Mouse (Mus musculus) neural tube, embryonic 15.5 days (tissue): Measurements from ENCODE around the gene Calm1. TPM values are rescaled to one million over a fixed set of nuclear protein-coding genes. Genes with fewer than 3 reads are reported as not detected.
"Not testable (repeated sequence)": the region's sequence is repeated elsewhere in the genome, so short reads cannot be mapped to it uniquely, and the experiment has no call there.

ENCODE experiments used
- ATAC-seq: fragments of 200-750 bp; cut with Nextera tagmentation; 2 replicates; pipeline ENCODE4 v1.8.0; 2017; ENCODE audit warnings: mild to moderate bottlenecking, moderate TSS enrichment, moderate library complexity; ENCODE audit not compliant: low FRiP score
- H3K27ac ChIP-seq: fragments of 300-500 bp; sonication (generic); replicated peaks from 2 replicates; pipeline ENCODE4 v1.5.1; 2015; ENCODE audit warnings: mild to moderate bottlenecking, inconsistent platforms
- H3K27me3 ChIP-seq: fragments of 300-500 bp; sonication (generic); replicated peaks from 2 replicates; pipeline ENCODE4 v1.6.1; 2015; ENCODE audit warnings: inconsistent platforms
- H3K36me3 ChIP-seq: fragments of 300-500 bp; sonication (generic); 2 replicates; pipeline ENCODE4 v1.6.1; 2015; ENCODE audit warnings: inconsistent platforms
- H3K4me1 ChIP-seq: fragments of 300-500 bp; sonication (generic); 2 replicates; pipeline ENCODE4 v1.6.1; 2015; ENCODE audit warnings: inconsistent platforms
- H3K4me2 ChIP-seq: fragments of 300-500 bp; sonication (generic); 2 replicates; pipeline ENCODE4 v1.6.1; 2015; ENCODE audit warnings: inconsistent platforms, mild to moderate bottlenecking, moderate library complexity
- H3K4me3 ChIP-seq: fragments of 300-500 bp; sonication (generic); replicated peaks from 2 replicates; pipeline ENCODE4 v1.5.1; 2015; ENCODE audit warnings: mild to moderate bottlenecking, inconsistent platforms
- H3K9ac ChIP-seq: fragments of 300-500 bp; sonication (generic); replicated peaks from 2 replicates; pipeline ENCODE4 v1.6.1; 2015; ENCODE audit warnings: mild to moderate bottlenecking, inconsistent platforms
- H3K9me3 ChIP-seq: fragments of 300-500 bp; sonication (generic); replicated peaks from 2 replicates; pipeline ENCODE4 v1.6.1; 2016; ENCODE audit warnings: inconsistent platforms
- WGBS: fragments of 180-500 bp; shearing (Covaris S2); methylation state at CpG from one replicate; pipeline ENCODE4 v1.1.7; 2015; ENCODE audit warnings: mixed read lengths; 5-methylcytosine and 5-hydroxymethylcytosine counted together
- polyA plus RNA-seq: library from polyadenylated mRNA; unstranded; fragments of >200 nt; fragmentation: Nextera tagmentation; extraction: Ambion mirVana; gene quantifications from 2 replicates; pipeline ENCODE4 v1.2.1, GENCODE M21; 2015

Gene Calm1
- polyA plus RNA-seq, 1 experiment from 2014 or later: 3,020 TPM

- Histone ChIP-seq H3K4me2 (no peak overlapping the region), H3K9ac (no peak overlapping the region), H3K27ac (0 out of 2 replicates have a peak overlapping the region, but pooled peaks have one; percentile 33), H3K9me3 (no peaks in the 10 kb centered on the region), H3K36me3 (peaks cover 28% of the 10 kb centered on the region), H3K4me3 (no peak overlapping the region), H3K27me3 (no peaks in the 10 kb centered on the region), H3K4me1 (peaks cover 5% of the 10 kb centered on the region; the same call in 1 of the 2 replicates)
- 56% methylated on average over 3 of the region's 3 CpGs for WGBS
- ATAC-seq: no peak
These were observed 13.2 kb downstream of the Calm1 start for GRCm38 (mm10) chr12:100212397-100212796.

- WGBS: 77% methylated on average over 2 of the region's 2 CpGs
- H3K36me3 ChIP-seq: peaks cover 22% of the 10 kb centered on the region
- no peak overlapping the region for H3K27ac ChIP-seq
- H3K9me3 ChIP-seq: no peaks in the 10 kb centered on the region
- no peaks in the 10 kb centered on the region for H3K27me3 ChIP-seq
- ATAC-seq: no peak
- no peak overlapping the region for H3K4me3 ChIP-seq
- no peak overlapping the region for H3K9ac ChIP-seq
- peaks cover 5% of the 10 kb centered on the region; the same call in 1 of the 2 replicates for H3K4me1 ChIP-seq
- H3K4me2 ChIP-seq: no peak overlapping the region
These were observed 13.9 kb downstream of the Calm1 start for GRCm38 (mm10) chr12:100213162-100213561.

DNA sequence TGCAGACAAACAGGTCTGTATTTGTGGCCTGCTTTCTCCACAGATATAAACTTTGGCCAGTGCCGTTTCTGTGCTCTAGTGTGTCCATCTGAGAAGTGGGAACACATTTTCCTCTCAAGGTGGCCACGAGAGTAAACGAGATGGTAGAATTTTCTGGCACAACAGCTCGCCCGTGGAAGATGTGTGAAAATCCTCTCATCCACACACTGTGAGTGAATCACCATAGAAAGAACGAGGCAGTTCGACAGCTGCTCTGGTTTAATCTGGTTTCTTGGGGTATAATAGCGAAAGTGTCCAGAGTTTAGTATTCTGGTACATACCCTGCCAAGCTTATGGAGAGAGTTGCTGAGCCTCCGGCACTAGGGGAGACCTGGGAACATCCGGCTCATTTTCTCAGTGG is 14.9 kb downstream of the Calm1 start:
- Histone ChIP-seq H3K4me3 (no peak overlapping the region), H3K27ac (no peak overlapping the region)
- 94% methylated on average over 10 of the region's 10 CpGs for WGBS

GRCm38 (mm10) chr12:100214738-100215137 is 15.5 kb downstream of the Calm1 start:
- WGBS: 82% methylated on average over 3 of the region's 3 CpGs

More for the DNA sequence above, 14.9 kb downstream of the Calm1 start:
- no peak overlapping the region for H3K4me2 ChIP-seq
- peaks cover 12% of the 10 kb centered on the region for H3K36me3 ChIP-seq
- no peaks in the 10 kb centered on the region for H3K9me3 ChIP-seq
- ATAC-seq: no peak
- H3K27me3 ChIP-seq: no peaks in the 10 kb centered on the region
- H3K4me1 ChIP-seq: peaks cover 5% of the 10 kb centered on the region; the same call in 1 of the 2 replicates
- H3K9ac ChIP-seq: no peak overlapping the region

DNA sequence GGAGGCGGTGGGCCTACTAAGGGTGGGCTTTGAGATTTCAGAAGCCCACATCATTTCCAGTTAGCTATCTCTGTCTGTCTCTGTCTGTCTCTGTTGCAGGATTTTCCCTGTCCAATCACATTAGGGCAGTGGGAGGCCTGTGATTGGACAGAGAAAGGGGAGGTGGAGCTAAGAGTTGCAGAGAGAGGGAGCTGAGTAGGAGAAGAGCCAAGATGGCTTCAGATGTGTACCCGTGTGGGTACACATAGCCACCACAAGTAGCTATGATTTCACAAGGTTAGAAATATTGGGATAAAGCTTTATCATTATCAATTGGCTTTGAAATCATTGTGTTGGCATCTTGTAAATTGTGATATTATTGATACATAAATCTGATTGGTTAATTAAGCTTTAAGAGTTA is 17.9 kb downstream of the Calm1 start:
- H3K27me3 ChIP-seq, H3K9ac ChIP-seq, H3K4me3 ChIP-seq, H3K4me2 ChIP-seq, H3K9me3 ChIP-seq, ATAC-seq, H3K4me1 ChIP-seq, H3K27ac ChIP-seq, H3K36me3 ChIP-seq: not testable (repeated sequence)
- WGBS: 97% methylated on average over 2 of the region's 2 CpGs

More at GRCm38 (mm10) chr12:100214738-100215137, 15.5 kb downstream of the Calm1 start:
- H3K36me3 ChIP-seq: peaks cover 6% of the 10 kb centered on the region; the same call in 1 of the 2 replicates
- H3K27ac ChIP-seq: no peak overlapping the region
- peaks cover 5% of the 10 kb centered on the region; the same call in 1 of the 2 replicates for H3K4me1 ChIP-seq
- H3K9ac ChIP-seq: no peak overlapping the region
- H3K9me3 ChIP-seq: no peaks in the 10 kb centered on the region
- no peak for ATAC-seq
- H3K4me3 ChIP-seq: no peak overlapping the region
- H3K4me2 ChIP-seq: no peak overlapping the region
- no peaks in the 10 kb centered on the region for H3K27me3 ChIP-seq

GRCm38 (mm10) chr12:100220012-100220411 is 20.8 kb downstream of the Calm1 start:
- no peak overlapping the region for H3K4me2 ChIP-seq
- 80% methylated on average over 4 of the region's 4 CpGs for WGBS

GRCm38 (mm10) chr12:100221608-100222321 is 22.5 kb downstream of the Calm1 start:
- ATAC-seq: peak; percentile 72; the same call in 1 of the 2 replicates
- 28% methylated on average over 11 of the region's 11 CpGs for WGBS
- Histone ChIP-seq H3K9me3 (no peaks in the 10 kb centered on the region), H3K27ac (peak overlapping the region; percentile 51; the same call in 1 of the 2 replicates), H3K4me1 (peaks cover 33% of the 10 kb centered on the region), H3K36me3 (no peaks in the 10 kb centered on the region), H3K4me2 (peak overlapping the region; percentile 40), H3K4me3 (no peak overlapping the region), H3K9ac (no peak overlapping the region), H3K27me3 (no peaks in the 10 kb centered on the region)

More at GRCm38 (mm10) chr12:100220012-100220411, 20.8 kb downstream of the Calm1 start:
- no peak for ATAC-seq
- Histone ChIP-seq H3K27ac (no peak overlapping the region), H3K4me1 (peaks cover 27% of the 10 kb centered on the region), H3K4me3 (no peak overlapping the region), H3K36me3 (no peaks in the 10 kb centered on the region), H3K9ac (no peak overlapping the region), H3K9me3 (no peaks in the 10 kb centered on the region), H3K27me3 (no peaks in the 10 kb centered on the region)

- Histone ChIP-seq H3K9ac (no peak overlapping the region), H3K4me1 (peaks cover 33% of the 10 kb centered on the region), H3K27me3 (no peaks in the 10 kb centered on the region), H3K4me3 (no peak overlapping the region), H3K9me3 (no peaks in the 10 kb centered on the region), H3K4me2 (peak overlapping the region; percentile 40), H3K27ac (peak overlapping the region; percentile 28; the same call in 1 of the 2 replicates), H3K36me3 (no peaks in the 10 kb centered on the region)
- no peak; the same call in 1 of the 2 replicates for ATAC-seq
- 71% methylated on average over 13 of the region's 13 CpGs for WGBS
These were observed 23.2 kb downstream of the Calm1 start for GRCm38 (mm10) chr12:100222322-100222993.

DNA sequence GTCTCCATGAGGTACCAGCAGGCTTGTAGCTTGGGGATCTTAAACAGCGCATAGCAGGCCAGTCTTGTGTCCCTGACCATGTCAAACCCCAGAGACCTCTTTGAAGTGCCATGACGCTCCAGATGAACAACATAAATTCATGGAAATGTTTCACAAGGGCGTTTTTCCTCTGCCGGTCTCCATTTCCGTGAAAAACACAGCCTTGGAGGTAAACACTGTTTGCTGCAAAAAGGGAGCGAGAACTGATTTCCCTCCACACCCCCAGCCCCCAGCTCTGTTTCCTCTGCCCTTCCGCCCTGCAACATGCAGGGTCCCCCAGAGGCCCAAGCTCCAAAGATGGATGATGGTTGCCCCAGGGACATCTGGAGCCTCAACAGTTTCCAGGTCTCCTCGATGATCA is 24.3 kb downstream of the Calm1 start:
- no peak overlapping the region; the same call in 1 of the 2 replicates for H3K4me2 ChIP-seq
- no peaks in the 10 kb centered on the region for H3K9me3 ChIP-seq
- no peak overlapping the region for H3K4me3 ChIP-seq
- WGBS: 44% methylated on average over 8 of the region's 8 CpGs
- H3K4me1 ChIP-seq: peaks cover 43% of the 10 kb centered on the region
- no peaks in the 10 kb centered on the region for H3K36me3 ChIP-seq
- no peaks in the 10 kb centered on the region for H3K27me3 ChIP-seq
- H3K27ac ChIP-seq: 0 out of 2 replicates have a peak overlapping the region, but pooled peaks have one; percentile 28
- no peak for ATAC-seq
- no peak overlapping the region for H3K9ac ChIP-seq

- Histone ChIP-seq H3K4me1 (peaks cover 53% of the 10 kb centered on the region), H3K4me2 (no peak overlapping the region), H3K9me3 (no peaks in the 10 kb centered on the region), H3K27ac (no peak overlapping the region), H3K9ac (no peak overlapping the region), H3K36me3 (no peaks in the 10 kb centered on the region), H3K27me3 (no peaks in the 10 kb centered on the region), H3K4me3 (no peak overlapping the region)
- 90% methylated on average over 4 of the region's 4 CpGs for WGBS
- no peak for ATAC-seq
These were observed 26.0 kb downstream of the Calm1 start for GRCm38 (mm10) chr12:100225196-100225595.

GRCm38 (mm10) chr12:100226073-100226472 is 26.8 kb downstream of the Calm1 start:
- no peaks in the 10 kb centered on the region for H3K36me3 ChIP-seq
- H3K4me2 ChIP-seq: no peak overlapping the region
- H3K9me3 ChIP-seq: no peaks in the 10 kb centered on the region
- no peaks in the 10 kb centered on the region for H3K27me3 ChIP-seq
- no peak overlapping the region for H3K4me3 ChIP-seq
- ATAC-seq: no peak
- no peak overlapping the region for H3K27ac ChIP-seq
- WGBS: 70% methylated on average over 5 of the region's 5 CpGs
- peaks cover 53% of the 10 kb centered on the region for H3K4me1 ChIP-seq
- no peak overlapping the region for H3K9ac ChIP-seq
